Mouse (Mus musculus) bone marrow macrophage, adult 2 months (primary cell): Measurements from ENCODE around the gene Proser1.

Experiments used
- CTCF ChIP-seq: IDR thresholded peaks from 2 replicates; pipeline ENCODE4 v1.5.1; 2012; ENCODE audit warnings: low read depth, mild to moderate bottlenecking, low read length, moderate library complexity
- POLR2A ChIP-seq: IDR thresholded peaks from 2 replicates; pipeline ENCODE4 v1.6.1; 2012; ENCODE audit warnings: mild to moderate bottlenecking, low read depth, low read length, borderline replicate concordance

- TF ChIP-seq CTCF (no peak), POLR2A (no peak)
Measured at GRCm38 (mm10) chr3:53454984-53455383, 8.5 kb upstream of the Proser1 start.
